Mouse (Mus musculus): Measurements from ENCODE around the gene Szt2. TPM values are rescaled to one million over a fixed set of nuclear protein-coding genes. Genes with fewer than 3 reads are reported as not detected.

Szt2 gene
- total and polyA plus RNA-seq, 2 experiments from 2014 or later = 4.2 to 22.4 TPM

GRCm38 (mm10) chr4:118427415-118427767 is 18.3 kb upstream of the Szt2 start:
- Histone ChIP-seq H3K4me3 (ENCODE audit: low read length) (peak overlapping the region; percentile 50), H3K4me2 (ENCODE audit: low read depth, low read length) (peak overlapping the region; percentile 96), H3K4me1 (ENCODE audit: insufficient read depth, low read length) (peaks cover 15% of the 10 kb centered on the region), H3K27ac (peak overlapping the region; percentile 77), H3K27me3 (ENCODE audit: insufficient read depth, low read length) (no peaks in the 10 kb centered on the region), H3K36me3 (ENCODE audit: insufficient read depth, low read length) (peaks cover 12% of the 10 kb centered on the region), H3K9me3 (ENCODE audit: low read length) (no peaks in the 10 kb centered on the region), H3K9ac (replicated peaks; ENCODE audit: low read length) (peak overlapping the region; percentile 57)
- DNase-seq (ENCODE audit: low spot score) (no peak), ATAC-seq (no peak; the same call in 1 of the 2 replicates)
- WGBS = 2% methylated on average over 5 of the region's 5 CpGs
- no peak for TF ChIP-seq CTCF (IDR thresholded peaks at IDR 0.05; ENCODE audit: low read depth)

DNA sequence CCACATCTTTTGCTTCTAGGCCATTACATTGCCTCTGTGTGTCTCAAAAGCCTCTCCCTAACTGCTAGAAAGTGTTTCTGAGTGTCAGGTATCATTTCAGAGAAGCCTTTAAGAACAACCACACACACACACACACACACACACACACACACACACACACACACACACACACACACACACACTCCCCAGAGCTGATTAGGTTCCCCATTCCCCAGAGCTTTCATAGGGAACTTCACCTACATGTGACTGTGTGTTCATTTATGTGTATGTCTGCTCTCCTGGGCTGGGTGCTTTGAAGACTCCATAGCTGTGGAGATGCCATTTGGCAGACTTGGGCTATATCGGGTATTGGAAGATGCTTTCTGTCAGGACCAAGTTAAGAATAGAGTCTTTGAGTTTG is 16.3 kb upstream of the Szt2 start:
- Histone ChIP-seq H3K27ac (no peak overlapping the region), H3K4me2 (ENCODE audit: low read depth, low read length) (no peak overlapping the region), H3K4me3 (ENCODE audit: low read length) (no peak overlapping the region), H3K9ac (replicated peaks; ENCODE audit: low read length) (no peak overlapping the region), H3K9me3 (ENCODE audit: low read length) (no peaks in the 10 kb centered on the region), H3K27me3 (ENCODE audit: insufficient read depth, low read length) (no peaks in the 10 kb centered on the region), H3K4me1 (ENCODE audit: insufficient read depth, low read length) (peaks cover 15% of the 10 kb centered on the region), H3K36me3 (ENCODE audit: insufficient read depth, low read length) (peaks cover 13% of the 10 kb centered on the region; the same call in 1 of the 2 replicates)
- TF ChIP-seq CTCF (IDR thresholded peaks at IDR 0.05; ENCODE audit: low read depth) = no peak
- 69% methylated on average over 1 of the region's 1 CpGs for WGBS
- no peak for DNase-seq (ENCODE audit: low spot score)
- no peak for ATAC-seq

DNA sequence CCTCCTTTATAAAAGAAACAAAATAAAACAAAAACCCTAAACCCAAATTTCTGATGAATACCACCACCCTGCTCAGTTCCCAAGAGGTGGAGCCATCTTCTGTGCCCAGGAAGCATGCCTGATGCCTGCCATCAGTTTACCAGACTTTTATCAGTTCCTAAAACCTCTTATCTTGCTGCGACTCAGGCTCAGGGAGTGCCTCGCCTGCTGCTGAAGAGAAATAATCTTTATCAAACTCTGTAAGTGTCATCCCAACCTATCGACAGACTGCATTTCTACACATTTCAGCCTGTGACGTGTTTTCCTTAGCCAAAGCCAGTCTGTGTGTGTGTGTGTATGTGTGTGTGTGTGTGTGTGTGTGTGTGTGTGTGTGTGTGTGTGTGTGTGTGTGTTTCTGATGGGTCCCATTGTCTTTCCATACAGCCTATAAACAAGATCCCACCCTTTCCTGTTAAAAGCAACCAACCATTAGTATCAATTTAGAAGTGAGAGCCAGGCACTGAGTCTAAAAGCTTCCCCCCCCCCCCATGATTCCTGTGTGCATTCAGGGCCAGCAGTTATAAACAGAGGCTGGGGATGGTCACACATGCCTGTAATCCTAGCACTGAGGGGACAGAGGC is 15.6 kb upstream of the Szt2 start:
- 83% methylated on average over 4 of the region's 4 CpGs for whole genome bisulfite sequencing
- peaks cover 17% of the 10 kb centered on the region; the same call in 1 of the 2 replicates for H3K36me3 ChIP-seq (ENCODE audit: insufficient read depth, low read length)
- H3K4me1 ChIP-seq (ENCODE audit: insufficient read depth, low read length) = peaks cover 15% of the 10 kb centered on the region
- H3K27me3 ChIP-seq (ENCODE audit: insufficient read depth, low read length) = no peaks in the 10 kb centered on the region
- no peak overlapping the region for H3K9ac ChIP-seq (replicated peaks; ENCODE audit: low read length)
- DNase-seq (ENCODE audit: low spot score) = no peak
- no peak for ATAC-seq
- no peak for TF ChIP-seq CTCF (IDR thresholded peaks at IDR 0.05; ENCODE audit: low read depth)
- H3K4me2 ChIP-seq (ENCODE audit: low read depth, low read length) = no peak overlapping the region
- no peak overlapping the region for H3K27ac ChIP-seq
- no peak overlapping the region for H3K4me3 ChIP-seq (ENCODE audit: low read length)
- H3K9me3 ChIP-seq (ENCODE audit: low read length) = no peaks in the 10 kb centered on the region

DNA sequence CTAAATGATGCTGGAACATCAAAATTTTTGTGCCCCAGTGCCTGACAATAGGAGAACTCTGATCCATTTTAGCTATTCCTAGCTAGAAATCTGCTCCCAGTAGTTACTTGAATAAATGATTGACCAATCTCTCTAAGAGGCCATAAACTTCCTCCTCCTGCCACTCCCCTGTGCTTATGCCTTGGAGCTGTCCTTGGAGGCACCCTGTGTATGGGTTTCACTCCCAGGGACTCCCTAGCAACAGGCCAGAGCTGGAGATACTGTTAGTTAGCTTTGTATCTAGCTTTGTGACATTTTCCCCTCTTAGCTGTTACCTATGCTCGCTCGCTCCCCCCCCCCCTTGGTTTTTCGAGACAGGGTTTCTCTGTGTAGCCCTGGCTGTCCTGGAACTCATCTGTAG is 12.3 kb upstream of the Szt2 start:
- Histone ChIP-seq H3K4me3 (ENCODE audit: low read length) (no peak overlapping the region), H3K4me1 (ENCODE audit: insufficient read depth, low read length) (no peaks in the 10 kb centered on the region), H3K36me3 (ENCODE audit: insufficient read depth, low read length) (peaks cover 45% of the 10 kb centered on the region), H3K9me3 (ENCODE audit: low read length) (no peaks in the 10 kb centered on the region), H3K4me2 (ENCODE audit: low read depth, low read length) (no peak overlapping the region), H3K27me3 (ENCODE audit: insufficient read depth, low read length) (no peaks in the 10 kb centered on the region), H3K27ac (no peak overlapping the region), H3K9ac (replicated peaks; ENCODE audit: low read length) (no peak overlapping the region)
- DNase-seq (ENCODE audit: low spot score) = no peak
- TF ChIP-seq CTCF (IDR thresholded peaks at IDR 0.05; ENCODE audit: low read depth) = no peak
- 78% methylated on average over 3 of the region's 3 CpGs for WGBS
- ATAC-seq = no peak

DNA sequence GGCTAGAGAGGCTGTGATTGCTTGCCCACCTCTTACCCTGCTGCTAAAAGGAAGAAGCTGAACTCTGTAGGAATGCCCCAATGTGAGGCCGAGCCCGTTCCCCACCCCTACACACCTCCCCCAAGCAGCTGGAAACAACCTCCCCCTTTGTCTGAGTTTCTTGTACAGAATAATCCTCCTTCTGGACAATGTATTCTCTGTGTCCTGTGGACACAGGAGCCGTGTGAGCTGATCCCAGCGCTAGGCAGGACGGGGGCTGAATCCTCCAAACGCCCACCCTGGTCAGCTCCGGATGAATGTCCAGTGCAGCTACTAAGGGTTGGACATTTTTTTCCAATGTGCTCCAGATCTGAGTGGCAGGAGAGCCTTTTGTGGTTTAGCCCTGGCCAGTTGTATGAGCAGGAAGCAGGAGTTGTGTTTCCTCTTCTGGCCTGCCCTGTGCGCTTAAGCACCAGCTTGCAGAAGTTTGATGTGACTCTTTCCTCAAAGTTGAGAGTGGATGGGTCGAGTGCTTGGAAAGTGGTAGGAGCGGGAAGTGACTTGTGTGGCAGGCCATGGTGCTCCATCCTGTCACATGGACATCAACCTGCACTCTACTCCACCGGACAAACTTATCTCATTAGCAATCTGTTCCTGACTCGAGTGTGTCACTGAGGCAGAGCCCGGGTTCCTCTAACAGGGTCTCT is 8.2 kb upstream of the Szt2 start:
- H3K27ac ChIP-seq = no peak overlapping the region
- no peaks in the 10 kb centered on the region for H3K4me1 ChIP-seq (ENCODE audit: insufficient read depth, low read length)
- H3K27me3 ChIP-seq (ENCODE audit: insufficient read depth, low read length) = no peaks in the 10 kb centered on the region
- H3K9me3 ChIP-seq (ENCODE audit: low read length) = no peaks in the 10 kb centered on the region
- H3K9ac ChIP-seq (replicated peaks; ENCODE audit: low read length) = no peak overlapping the region
- DNase-seq (ENCODE audit: low spot score) (no peak), ATAC-seq (peak; percentile 24; the same call in 1 of the 2 replicates)
- 84% methylated on average over 13 of the region's 13 CpGs for whole genome bisulfite sequencing
- TF ChIP-seq CTCF (IDR thresholded peaks at IDR 0.05; ENCODE audit: low read depth) = no peak
- H3K4me2 ChIP-seq (ENCODE audit: low read depth, low read length) = no peak overlapping the region
- peaks cover 86% of the 10 kb centered on the region for H3K36me3 ChIP-seq (ENCODE audit: insufficient read depth, low read length)
- H3K4me3 ChIP-seq (ENCODE audit: low read length) = no peak overlapping the region

GRCm38 (mm10) chr4:118416329-118416728 is 7.3 kb upstream of the Szt2 start:
- 96% methylated on average over 5 of the region's 5 CpGs for WGBS

GRCm38 (mm10) chr4:118415779-118416178 is 6.7 kb upstream of the Szt2 start:
- Histone ChIP-seq H3K4me1 (ENCODE audit: insufficient read depth, low read length) (no peaks in the 10 kb centered on the region), H3K4me3 (ENCODE audit: low read length) (no peak overlapping the region), H3K27me3 (ENCODE audit: insufficient read depth, low read length) (no peaks in the 10 kb centered on the region), H3K4me2 (ENCODE audit: low read depth, low read length) (no peak overlapping the region), H3K9ac (replicated peaks; ENCODE audit: low read length) (no peak overlapping the region), H3K36me3 (ENCODE audit: insufficient read depth, low read length) (peaks cover 88% of the 10 kb centered on the region), H3K27ac (no peak overlapping the region), H3K9me3 (ENCODE audit: low read length) (no peaks in the 10 kb centered on the region)
- peak; percentile 18; the same call in 1 of the 2 replicates for TF ChIP-seq CTCF (IDR thresholded peaks at IDR 0.05; ENCODE audit: low read depth)
- DNase-seq (ENCODE audit: low spot score) (no peak), ATAC-seq (no peak)
- WGBS = 70% methylated on average over 2 of the region's 2 CpGs

More at GRCm38 (mm10) chr4:118416329-118416728, 7.3 kb upstream of the Szt2 start:
- Histone ChIP-seq H3K4me1 (ENCODE audit: insufficient read depth, low read length) (no peaks in the 10 kb centered on the region), H3K4me2 (ENCODE audit: low read depth, low read length) (no peak overlapping the region), H3K36me3 (ENCODE audit: insufficient read depth, low read length) (peaks cover 90% of the 10 kb centered on the region), H3K9me3 (ENCODE audit: low read length) (no peaks in the 10 kb centered on the region), H3K27ac (no peak overlapping the region), H3K9ac (replicated peaks; ENCODE audit: low read length) (no peak overlapping the region), H3K27me3 (ENCODE audit: insufficient read depth, low read length) (no peaks in the 10 kb centered on the region), H3K4me3 (ENCODE audit: low read length) (no peak overlapping the region)
- DNase-seq (ENCODE audit: low spot score) = no peak
- no peak for TF ChIP-seq CTCF (IDR thresholded peaks at IDR 0.05; ENCODE audit: low read depth)
- ATAC-seq = no peak
